Mouse (Mus musculus) heart, embryonic 16.5 days (tissue): Measurements from ENCODE around the gene Brinp1. TPM values are rescaled to one million over a fixed set of nuclear protein-coding genes. Genes with fewer than 3 reads are reported as not detected.
A peak's percentile ranks its signal among the peaks of the same experiment; 100 is the strongest.

ENCODE experiments used
- ATAC-seq: fragments of 200-750 bp; cut with Nextera tagmentation; replicated peaks from 2 replicates; pipeline ENCODE4 v1.8.0; 2017; ENCODE audit warnings: moderate number of reproducible peaks; ENCODE audit not compliant: insufficient read depth, low FRiP score; ENCODE audit errors: extremely low read depth
- H3K27ac ChIP-seq: fragments of 300-500 bp; sonication (generic); 2 replicates; pipeline ENCODE4 v1.5.1; 2014; ENCODE audit warnings: mild to moderate bottlenecking, low read length, control low read depth, moderate library complexity
- H3K27me3 ChIP-seq: fragments of 300-500 bp; sonication (generic); 2 replicates; pipeline ENCODE4 v1.6.1; 2014; ENCODE audit warnings: low read length, mixed read lengths; ENCODE audit not compliant: control insufficient read depth, insufficient read depth
- H3K36me3 ChIP-seq: fragments of 300-500 bp; sonication (generic); 2 replicates; pipeline ENCODE4 v1.6.1; 2014; ENCODE audit not compliant: control insufficient read depth, insufficient read depth
- H3K4me1 ChIP-seq: fragments of 300-500 bp; sonication (generic); 2 replicates; pipeline ENCODE4 v1.6.1; 2014; ENCODE audit warnings: low read length, mixed read lengths; ENCODE audit not compliant: control insufficient read depth, insufficient read depth
- H3K4me2 ChIP-seq: fragments of 300-500 bp; sonication (generic); 2 replicates; pipeline ENCODE4 v1.6.1; 2014; ENCODE audit warnings: low read depth, mild to moderate bottlenecking, control low read depth, low read length
- H3K4me3 ChIP-seq: fragments of 300-500 bp; sonication (generic); 2 replicates; pipeline ENCODE4 v1.5.1; 2014; ENCODE audit warnings: mild to moderate bottlenecking, control low read depth, low read length
- H3K9ac ChIP-seq: fragments of 300-500 bp; sonication (generic); 2 replicates; pipeline ENCODE4 v1.6.1; 2014; ENCODE audit warnings: low read length, control low read depth
- H3K9me3 ChIP-seq: fragments of 300-500 bp; sonication (generic); replicated peaks from 2 replicates; pipeline ENCODE4 v1.6.1; 2016; ENCODE audit warnings: low read length; ENCODE audit not compliant: control insufficient read depth
- WGBS: fragments of 180-500 bp; shearing (Covaris S2); extraction: QIAGEN DNeasy Blood & Tissue Kit; methylation state at CpG from one replicate; pipeline ENCODE4 v1.1.7; 2014; 5-methylcytosine and 5-hydroxymethylcytosine counted together
- polyA plus RNA-seq: library from polyadenylated mRNA; unstranded; fragments of >200 nt; fragmentation: Nextera tagmentation; extraction: Ambion mirVana; gene quantifications from 2 replicates; pipeline ENCODE4 v1.2.1, GENCODE M21; 2015

Brinp1 gene
- polyA plus RNA-seq, 1 experiment from 2014 or later, result 2.2 TPM

GRCm38 (mm10) chr4:68922944-68923343 is 31.3 kb downstream of the Brinp1 start:
- WGBS, result 65% methylated on average over 1 of the region's 1 CpGs
- Histone ChIP-seq H3K36me3 (no peaks in the 10 kb centered on the region), H3K9ac (no peak overlapping the region), H3K9me3 (no peaks in the 10 kb centered on the region), H3K4me3 (no peak overlapping the region), H3K4me2 (no peak overlapping the region), H3K4me1 (no peaks in the 10 kb centered on the region), H3K27ac (no peak overlapping the region), H3K27me3 (no peaks in the 10 kb centered on the region)
- no peak for ATAC-seq

GRCm38 (mm10) chr4:68922504-68922903 is 31.7 kb downstream of the Brinp1 start:
- no peak overlapping the region for H3K27ac ChIP-seq
- no peak overlapping the region for H3K9ac ChIP-seq
- H3K9me3 ChIP-seq, result no peaks in the 10 kb centered on the region
- H3K4me2 ChIP-seq, result no peak overlapping the region
- no peaks in the 10 kb centered on the region for H3K36me3 ChIP-seq
- H3K4me1 ChIP-seq, result no peaks in the 10 kb centered on the region
- no peak for ATAC-seq
- H3K4me3 ChIP-seq, result no peak overlapping the region
- 82% methylated on average over 1 of the region's 1 CpGs for WGBS
- no peaks in the 10 kb centered on the region for H3K27me3 ChIP-seq

DNA sequence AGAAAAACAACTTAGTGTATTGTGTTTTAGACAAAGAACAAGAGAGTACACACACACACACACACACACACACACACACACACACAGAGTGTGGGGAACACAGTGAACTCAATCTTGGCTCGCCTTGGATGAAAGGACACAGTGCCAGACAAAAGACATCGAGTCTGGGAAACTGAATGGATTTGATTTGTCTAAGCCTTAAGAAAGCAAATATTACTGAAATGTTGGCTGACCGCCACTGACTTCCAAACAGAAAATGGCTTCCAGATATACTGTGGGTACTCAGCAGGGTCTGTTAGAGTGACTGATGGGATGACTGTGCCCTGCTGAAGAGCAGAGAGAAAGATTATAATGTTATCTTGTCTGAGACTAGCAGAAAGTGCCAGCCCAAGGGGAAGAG is 34.1 kb downstream of the Brinp1 start:
- no peaks in the 10 kb centered on the region for H3K36me3 ChIP-seq
- no peak overlapping the region for H3K9ac ChIP-seq
- no peak overlapping the region for H3K4me2 ChIP-seq
- H3K9me3 ChIP-seq, result no peaks in the 10 kb centered on the region
- no peaks in the 10 kb centered on the region for H3K4me1 ChIP-seq
- no peak overlapping the region for H3K4me3 ChIP-seq
- no peaks in the 10 kb centered on the region for H3K27me3 ChIP-seq
- no peak for ATAC-seq
- H3K27ac ChIP-seq, result no peak overlapping the region
- WGBS, result 57% methylated on average over 3 of the region's 3 CpGs

- no peaks in the 10 kb centered on the region for H3K27me3 ChIP-seq
- WGBS, result 33% methylated on average over 3 of the region's 3 CpGs
- H3K9ac ChIP-seq, result no peak overlapping the region
- H3K4me3 ChIP-seq, result no peak overlapping the region
- ATAC-seq, result no peak; the same call in 1 of the 2 replicates
- 0 out of 2 replicates have a peak, but pooled peaks cover 4% of the 10 kb centered on the region for H3K4me1 ChIP-seq
- H3K9me3 ChIP-seq, result no peaks in the 10 kb centered on the region
- H3K4me2 ChIP-seq, result no peak overlapping the region
- H3K27ac ChIP-seq, result no peak overlapping the region
- H3K36me3 ChIP-seq, result no peaks in the 10 kb centered on the region
Measured at GRCm38 (mm10) chr4:68910942-68911341, 43.3 kb downstream of the Brinp1 start.

GRCm38 (mm10) chr4:68906417-68907210 is 47.6 kb downstream of the Brinp1 start:
- WGBS, result 55% methylated on average over 11 of the region's 11 CpGs
- ATAC-seq, result no peak
- H3K36me3 ChIP-seq, result no peaks in the 10 kb centered on the region

GRCm38 (mm10) chr4:68890526-68890925 is 63.7 kb downstream of the Brinp1 start:
- Histone ChIP-seq H3K4me2 (no peak overlapping the region), H3K4me1 (no peaks in the 10 kb centered on the region), H3K36me3 (no peaks in the 10 kb centered on the region), H3K9me3 (no peaks in the 10 kb centered on the region), H3K9ac (no peak overlapping the region), H3K27ac (no peak overlapping the region), H3K27me3 (no peaks in the 10 kb centered on the region), H3K4me3 (no peak overlapping the region)
- no peak for ATAC-seq
- WGBS, result 74% methylated on average over 4 of the region's 4 CpGs

More at GRCm38 (mm10) chr4:68906417-68907210, 47.6 kb downstream of the Brinp1 start:
- Histone ChIP-seq H3K9ac (no peak overlapping the region), H3K27ac (no peak overlapping the region), H3K4me3 (no peak overlapping the region; the same call in 1 of the 2 replicates), H3K9me3 (no peaks in the 10 kb centered on the region), H3K4me2 (peak overlapping the region; percentile 48), H3K4me1 (0 out of 2 replicates have a peak, but pooled peaks cover 4% of the 10 kb centered on the region), H3K27me3 (no peaks in the 10 kb centered on the region)

DNA sequence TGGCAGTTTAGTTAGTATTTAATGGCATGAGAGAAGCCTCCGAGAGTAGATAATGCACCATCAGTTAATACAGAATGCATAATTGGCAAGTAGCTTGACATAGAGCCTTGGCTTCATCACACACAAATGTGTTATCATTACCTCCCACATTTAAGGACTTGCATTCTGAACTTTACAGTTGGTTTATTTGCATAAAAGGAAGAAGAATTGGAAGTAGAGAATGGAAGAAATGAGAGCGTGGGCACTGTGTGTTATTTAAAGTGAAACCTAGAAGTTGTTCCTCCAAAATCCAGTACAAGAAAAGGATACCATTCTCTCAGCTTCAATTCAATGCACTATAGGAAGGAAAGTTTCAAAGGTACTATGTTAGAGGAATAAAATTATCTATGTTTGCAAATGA is 67.9 kb downstream of the Brinp1 start:
- H3K4me1 ChIP-seq, result no peaks in the 10 kb centered on the region
- no peak overlapping the region for H3K27ac ChIP-seq
- WGBS, result 82% methylated on average over 2 of the region's 2 CpGs
- no peaks in the 10 kb centered on the region for H3K9me3 ChIP-seq
- no peaks in the 10 kb centered on the region for H3K27me3 ChIP-seq
- no peak overlapping the region for H3K9ac ChIP-seq
- H3K4me3 ChIP-seq, result no peak overlapping the region
- no peaks in the 10 kb centered on the region for H3K36me3 ChIP-seq
- no peak for ATAC-seq
- no peak overlapping the region for H3K4me2 ChIP-seq

GRCm38 (mm10) chr4:68872028-68872427 is 82.2 kb downstream of the Brinp1 start:
- Histone ChIP-seq H3K27me3 (no peaks in the 10 kb centered on the region), H3K27ac (no peak overlapping the region), H3K9ac (no peak overlapping the region), H3K4me3 (no peak overlapping the region), H3K4me2 (no peak overlapping the region), H3K4me1 (no peaks in the 10 kb centered on the region), H3K9me3 (no peaks in the 10 kb centered on the region), H3K36me3 (no peaks in the 10 kb centered on the region)
- no peak for ATAC-seq

GRCm38 (mm10) chr4:68865135-68865767 is 88.9 kb downstream of the Brinp1 start:
- Histone ChIP-seq H3K9me3 (no peaks in the 10 kb centered on the region), H3K4me2 (no peak overlapping the region)
- no peak for ATAC-seq

More at GRCm38 (mm10) chr4:68865135-68865767, 88.9 kb downstream of the Brinp1 start:
- Histone ChIP-seq H3K27ac (no peak overlapping the region), H3K4me3 (no peak overlapping the region), H3K9ac (no peak overlapping the region), H3K4me1 (no peaks in the 10 kb centered on the region), H3K27me3 (no peaks in the 10 kb centered on the region), H3K36me3 (no peaks in the 10 kb centered on the region)
- WGBS, result 61% methylated on average over 4 of the region's 4 CpGs
